In the genomic region with DNA sequence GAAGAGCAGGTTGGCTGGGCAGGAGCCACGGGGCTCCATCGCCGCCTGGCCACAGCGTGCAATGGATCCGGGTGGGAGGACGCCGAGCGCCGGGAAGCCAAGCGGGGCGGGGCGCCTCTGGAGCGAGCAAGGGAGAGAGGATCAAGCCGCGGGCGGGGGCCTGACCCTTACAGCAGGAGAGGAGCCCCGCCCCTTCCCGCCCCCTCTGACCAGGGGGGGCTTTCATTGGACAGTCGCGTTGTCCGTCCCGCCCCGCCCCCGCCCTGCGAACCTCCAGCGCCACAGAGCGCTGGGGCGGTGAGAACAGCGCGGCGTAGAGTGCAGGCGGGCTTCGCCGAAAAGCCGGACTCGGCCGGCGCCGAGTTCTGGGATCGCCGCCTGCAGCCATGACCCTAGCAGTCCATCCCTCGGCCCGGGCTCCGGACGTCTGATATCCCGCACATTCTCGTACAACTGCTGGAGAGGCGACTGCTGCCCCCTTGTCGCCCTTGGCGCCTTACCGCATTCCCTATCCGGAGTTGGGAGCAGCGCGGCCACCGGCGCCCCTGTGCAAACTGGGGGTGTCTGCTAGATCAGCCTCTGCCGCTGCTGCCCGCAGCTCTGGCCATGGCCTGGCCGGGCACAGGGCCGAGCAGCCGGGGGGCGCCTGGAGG, we compare ENCODE assay signal across 8 mouse cellular contexts. TPM values are rescaled to one million over a fixed set of nuclear protein-coding genes. Genes with fewer than 3 reads are reported as not detected.
A peak's percentile ranks its signal among the peaks of the same experiment; 100 is the strongest.
DNase-seq lines count a peak whose midpoint lies in the region; ATAC-seq lines count a peak whose summit lies in the region.

Tmem135 (minus strand) TSS at position 142 of the 653 bp plus-strand sequence.
Fzd4 (plus strand) TSS at position 275 of the 653 bp plus-strand sequence.

- no peaks in the 10 kb centered on the region for H3K9me3 ChIP-seq in hindbrain, embryonic 13.5 days

- H3K4me1 ChIP-seq in hindbrain, embryonic 13.5 days (replicated peaks) = peaks cover 27% of the 10 kb centered on the region

- H3K27me3 ChIP-seq in hindbrain, embryonic 13.5 days = peaks cover 19% of the 10 kb centered on the region

- ATAC-seq in hindbrain, embryonic 13.5 days (ENCODE audit: low FRiP score) = peak; percentile 97

- H3K36me3 ChIP-seq in hindbrain, embryonic 13.5 days = 0 out of 2 replicates have a peak, but pooled peaks cover 4% of the 10 kb centered on the region

- H3K4me2 ChIP-seq in hindbrain, embryonic 13.5 days = peak within 1 kb of the TSS; percentile 97

- H3K4me3 ChIP-seq in hindbrain, embryonic 13.5 days = peak within 1 kb of the TSS; percentile 71

- peak; percentile 98 for DNase-seq in NIH3T3 (ENCODE audit: low read depth)
- peak; percentile 95 to 97 for DNase-seq in cerebellum, postnatal 10 days
- DNase-seq in frontal cortex, postnatal 14 days (ENCODE audit: low spot score in 2 of 2) = peak; percentile 79 to 80
- DNase-seq in layer of hippocampus, postnatal 25 days (ENCODE audit: extremely low spot score in 1 of 2, low spot score in 1 of 2) = peak; percentile 67 to 75
- peak; percentile 95 for DNase-seq in lung, postnatal 25 days (ENCODE audit: low spot score)
- DNase-seq in retina, embryonic 14.5 days (ENCODE audit: low spot score) = peak; percentile 98
- DNase-seq in thymus, postnatal 4 days = peak; percentile 75

- peak within 1 kb of the TSS; percentile 83 for H3K9ac ChIP-seq in hindbrain, embryonic 13.5 days

- under 1% methylated on average over 58 of the region's 62 CpGs for WGBS in hindbrain, embryonic 13.5 days

- H3K27ac ChIP-seq in hindbrain, embryonic 13.5 days = peak within 1 kb of the TSS; percentile 85

RNA-seq across cellular contexts. Expression of gene Tmem135, which starts in this region (rescaled TPM):
- 20.3 and 24.5 TPM in 2 replicates for polyA plus RNA-seq in hindbrain, embryonic 13.5 days (2015; fragmentation: Nextera tagmentation; extraction: Ambion mirVana)
- 10 to 100 TPM; 59.1 to 63.4 TPM for total RNA-seq in layer of hippocampus, postnatal 25 days (2021)

RNA-seq across cellular contexts. Expression of gene Fzd4, which starts in this region (rescaled TPM):
- 2.1 and 2.4 TPM in 2 replicates for polyA plus RNA-seq in hindbrain, embryonic 13.5 days (2015; fragmentation: Nextera tagmentation; extraction: Ambion mirVana)
- 1 to 10 TPM; 6.5 to 7.6 TPM for total RNA-seq in layer of hippocampus, postnatal 25 days (2021)

Comparison
In these comparisons a context has a peak if more than half of its experiments do, and no peak if none do; other contexts are left out.
1. Peak in every context shown above with its lines: DNase-seq, ATAC-seq, H3K4me3 ChIP-seq and H3K27ac ChIP-seq.